Mouse (Mus musculus) forelimb bud, embryonic 11.5 days (tissue): Measurements from ENCODE around the gene 6820408C15Rik.
"Not testable (repeated sequence)": the region's sequence is repeated elsewhere in the genome, so short reads cannot be mapped to it uniquely, and the experiment has no call there.

Experiments used
- DNase-seq: peaks from one replicate; pipeline ENCODE4 v3.0.0-alpha.2; 2012; ENCODE audit warnings: low read depth, low spot score

Gene 6820408C15Rik

DNA sequence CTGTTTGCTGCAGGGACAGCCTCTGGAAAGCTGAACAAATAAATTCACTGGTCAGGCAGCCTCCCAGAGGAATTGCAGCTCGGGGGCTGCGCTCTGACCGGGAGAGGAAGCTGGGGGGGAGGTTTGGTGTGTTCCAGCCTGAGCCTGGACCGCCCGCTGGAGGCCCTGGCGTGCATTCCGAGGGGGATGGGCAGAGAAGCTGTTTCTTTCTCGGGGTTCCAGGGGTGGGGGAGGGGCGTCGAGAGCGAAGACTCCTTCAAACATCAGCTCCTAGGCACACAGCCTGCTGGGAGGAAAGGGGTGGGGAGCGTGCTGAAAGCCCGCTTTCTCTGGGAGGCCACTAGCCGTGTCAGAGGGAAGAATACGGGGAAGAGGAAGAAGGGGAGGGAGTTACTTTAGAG lies 4.4 kb upstream of the 6820408C15Rik start:
- DNase-seq: peak; percentile 95

DNA sequence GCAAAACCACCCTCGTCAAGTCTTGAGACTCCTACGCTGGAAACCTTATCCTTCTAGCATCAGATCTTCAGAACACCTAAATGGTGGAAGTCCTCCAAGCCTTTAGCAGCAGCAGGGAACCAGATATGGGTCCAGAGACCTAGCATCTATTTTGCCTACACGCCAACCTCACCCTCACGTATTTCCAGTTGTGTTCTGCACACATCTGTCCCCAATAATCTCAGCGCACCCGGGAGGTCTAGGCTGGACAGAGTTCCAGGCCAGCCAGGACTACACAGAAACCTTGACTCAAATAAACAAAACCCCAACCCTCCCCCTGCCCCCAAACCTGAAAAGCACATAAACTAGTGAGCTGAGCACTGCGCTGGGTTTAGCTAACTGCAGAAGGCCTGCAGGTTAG lies 3.9 kb upstream of the 6820408C15Rik start:
- no peak for DNase-seq

GRCm38 (mm10) chr2:152412526-152413157 lies 2.7 kb upstream of the 6820408C15Rik start:
- DNase-seq: no peak

DNA sequence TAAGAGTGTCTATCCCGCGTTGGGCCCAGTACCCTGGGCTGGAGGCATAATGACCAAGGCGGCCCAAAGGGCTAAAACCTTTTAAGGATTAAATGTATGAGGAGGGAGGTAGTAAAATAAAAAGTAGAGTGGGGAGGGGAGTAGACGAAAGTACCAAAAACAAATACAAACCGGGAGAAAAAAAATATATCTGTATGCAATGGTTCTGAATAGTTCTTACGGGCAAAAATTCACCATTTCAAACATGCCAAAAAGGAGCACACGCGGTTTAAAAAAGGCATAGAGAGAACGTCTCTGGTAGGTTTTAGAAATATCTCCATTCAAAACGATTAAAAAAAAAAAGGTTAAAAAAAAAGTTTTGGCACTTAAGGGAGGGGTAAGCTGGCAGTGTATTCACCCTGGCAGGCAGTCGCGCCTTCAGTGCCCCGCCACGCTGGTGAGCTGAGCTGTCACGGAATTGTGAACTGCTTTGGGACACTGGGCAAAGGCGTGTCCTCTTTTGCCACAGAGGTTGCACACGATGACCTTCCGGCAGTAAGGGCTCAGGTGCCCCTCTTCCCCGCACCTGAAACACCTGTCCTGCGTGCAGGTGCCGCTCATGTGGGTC lies 2.1 kb upstream of the 6820408C15Rik start:
- DNase-seq: no peak

GRCm38 (mm10) chr2:152413765-152414584 lies 1.4 kb upstream of the 6820408C15Rik start:
- no peak for DNase-seq

GRCm38 (mm10) chr2:152414591-152415165 lies 709 bp upstream of the 6820408C15Rik start, which contains the start of gene Zcchc3:
Gene Zcchc3, minus strand, starts transcription at chr2:152415027.
- DNase-seq: peak; percentile 92

- no peak for DNase-seq
These were observed 399 bp downstream of the 6820408C15Rik start for GRCm38 (mm10) chr2:152415786-152416185.

DNA sequence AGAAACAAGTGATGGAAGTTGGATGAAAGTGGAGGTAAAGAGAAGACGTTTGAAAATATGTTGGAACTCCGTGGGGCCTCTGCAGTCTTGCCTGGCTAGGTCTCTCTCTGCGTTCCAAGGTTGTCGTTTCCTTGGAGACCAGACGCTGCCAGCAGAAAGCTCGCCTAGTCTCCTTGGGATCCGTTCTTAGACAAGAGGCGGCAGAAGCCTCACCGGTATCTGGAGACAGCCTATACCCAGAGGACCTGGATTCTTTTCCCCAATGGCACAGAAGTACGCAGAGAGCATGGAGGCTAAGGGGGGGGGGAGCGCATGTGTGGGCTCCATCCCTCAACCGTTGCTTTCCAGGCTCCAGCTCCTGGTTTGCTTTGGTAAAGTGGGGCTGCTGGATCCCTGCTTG lies 12.1 kb downstream of the 6820408C15Rik start:
- DNase-seq: no peak

- DNase-seq: not testable (repeated sequence)
These were observed 13.1 kb downstream of the 6820408C15Rik start for GRCm38 (mm10) chr2:152428481-152428880.

DNA sequence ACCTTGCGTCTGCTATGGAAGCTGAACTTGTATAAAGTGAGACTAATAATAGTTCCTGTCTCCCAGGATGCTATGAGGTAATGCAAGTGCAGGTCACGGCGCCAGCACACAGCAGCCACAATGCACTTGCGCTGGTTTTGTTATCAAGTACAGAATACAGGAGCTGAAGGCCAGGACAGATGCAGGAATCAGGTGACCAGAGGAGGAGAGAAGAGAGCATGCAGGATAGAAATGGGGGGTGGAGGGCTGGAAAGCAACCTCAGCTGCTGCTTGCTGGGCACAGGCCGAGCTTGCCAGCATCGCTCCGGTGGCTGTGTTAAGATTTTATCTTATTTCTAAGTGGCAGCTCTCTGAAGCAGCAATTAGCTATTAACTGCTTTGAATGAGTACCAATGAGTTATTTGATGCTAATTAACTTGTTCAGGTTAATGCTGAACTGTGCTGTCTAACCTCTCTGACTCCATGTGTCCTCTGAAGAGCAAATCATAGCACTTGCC lies 21.1 kb downstream of the 6820408C15Rik start:
- DNase-seq: no peak

GRCm38 (mm10) chr2:152436983-152437860 lies 21.8 kb downstream of the 6820408C15Rik start:
- DNase-seq: peak; percentile 84

- DNase-seq: no peak
These were observed 23.6 kb downstream of the 6820408C15Rik start for GRCm38 (mm10) chr2:152438963-152439362.

DNA sequence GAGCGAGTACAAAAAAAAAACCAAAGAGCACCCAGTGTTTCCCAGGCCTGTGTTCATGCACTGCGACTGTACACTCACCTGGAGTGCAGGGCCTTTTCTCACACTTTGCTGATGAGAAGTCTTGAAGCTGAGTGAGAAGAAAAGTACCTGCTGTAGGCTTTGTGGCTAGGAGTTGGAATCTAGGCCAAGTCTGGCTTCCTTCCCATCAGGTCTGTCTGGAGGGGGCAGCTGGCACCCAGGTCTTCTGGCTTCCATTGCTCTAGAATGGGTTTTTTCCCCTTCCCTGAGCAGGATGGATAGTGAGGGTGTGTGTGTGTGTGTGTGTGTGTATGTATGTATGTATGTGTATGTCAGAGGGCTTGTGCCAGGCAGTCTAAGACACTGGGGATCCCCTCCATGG lies 24.4 kb downstream of the 6820408C15Rik start:
- no peak for DNase-seq

DNA sequence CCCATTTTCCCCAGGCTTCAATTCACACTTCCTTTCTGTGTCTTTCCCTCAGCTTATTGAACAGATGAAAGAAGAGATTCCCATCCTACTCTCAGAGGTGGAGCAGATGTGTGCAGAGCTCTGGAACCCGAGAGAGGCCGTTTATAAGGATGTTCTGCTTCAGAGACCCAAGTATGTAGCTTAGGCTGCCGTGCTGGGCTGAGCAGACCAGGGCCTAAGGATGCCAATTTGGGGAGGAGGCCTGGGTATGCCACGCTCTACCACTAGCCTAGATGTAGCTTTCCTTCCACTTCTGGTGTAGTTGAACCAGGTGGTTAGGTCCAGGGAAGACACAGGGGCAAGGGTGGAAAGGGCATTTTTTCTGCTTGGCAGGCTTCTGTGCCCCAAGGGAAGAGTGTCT lies 26.9 kb downstream of the 6820408C15Rik start:
- no peak for DNase-seq

GRCm38 (mm10) chr2:152443281-152443680 lies 27.9 kb downstream of the 6820408C15Rik start:
- DNase-seq: no peak

DNA sequence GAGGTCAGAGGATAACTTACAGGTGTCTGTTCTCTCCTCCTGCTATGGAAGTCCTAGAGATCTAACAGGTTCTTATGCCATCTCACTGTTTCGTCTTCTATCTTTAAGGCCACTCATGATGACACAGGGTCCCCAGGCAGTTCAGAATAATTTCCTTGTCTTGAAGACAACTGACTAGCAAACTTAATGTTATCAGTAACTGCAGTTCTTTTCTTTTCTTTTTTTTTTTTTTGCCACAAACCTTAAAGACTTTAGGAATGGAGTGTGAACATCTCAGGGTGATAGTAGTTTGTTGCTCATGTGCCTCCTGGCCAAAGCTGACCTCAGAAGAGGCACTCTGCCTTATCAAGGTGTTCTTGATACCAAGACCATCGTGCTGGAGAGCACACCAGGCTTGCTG lies 31.3 kb downstream of the 6820408C15Rik start:
- no peak for DNase-seq

DNA sequence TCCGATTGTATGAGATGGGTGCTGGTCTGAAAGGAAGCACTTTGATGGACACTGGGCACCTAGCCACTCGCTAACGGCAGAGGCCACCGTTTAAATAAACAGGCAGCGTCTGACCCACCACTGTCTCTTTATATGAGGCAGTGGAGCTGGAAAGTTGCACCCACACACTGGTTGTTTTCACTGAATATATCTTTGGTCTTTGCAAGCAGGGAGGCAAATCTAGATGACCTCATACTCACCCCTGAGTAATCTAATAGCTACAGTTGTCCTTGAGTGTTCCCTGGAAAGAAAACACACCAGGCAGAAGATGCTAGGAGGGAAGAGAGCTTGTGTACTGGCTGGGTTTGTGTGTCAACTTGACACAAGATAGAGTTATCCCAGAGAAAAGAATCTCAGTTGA lies 32.1 kb downstream of the 6820408C15Rik start:
- DNase-seq: no peak

DNA sequence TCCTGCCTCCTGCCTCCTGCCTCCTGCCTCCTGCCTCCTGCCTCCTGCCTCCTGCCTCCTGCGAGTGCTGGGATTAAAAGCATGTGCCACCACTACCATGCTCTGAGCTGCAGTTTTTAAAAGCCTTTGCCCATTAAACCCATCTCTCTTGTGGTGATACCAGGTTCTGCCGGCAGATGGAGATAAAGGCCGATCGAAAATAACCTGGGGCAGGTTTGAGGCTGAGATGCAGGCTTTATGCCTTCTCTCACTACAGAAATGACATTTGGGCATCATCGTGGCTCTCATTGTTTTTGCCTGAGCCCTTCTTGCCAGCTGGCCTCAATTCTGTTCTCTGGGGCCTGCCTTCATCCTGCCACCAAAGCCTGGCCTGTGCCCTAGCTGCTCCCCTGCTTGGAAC lies 34.9 kb downstream of the 6820408C15Rik start:
- DNase-seq: peak; percentile 70

GRCm38 (mm10) chr2:152452101-152452781 lies 36.9 kb downstream of the 6820408C15Rik start:
- no peak for DNase-seq

DNA sequence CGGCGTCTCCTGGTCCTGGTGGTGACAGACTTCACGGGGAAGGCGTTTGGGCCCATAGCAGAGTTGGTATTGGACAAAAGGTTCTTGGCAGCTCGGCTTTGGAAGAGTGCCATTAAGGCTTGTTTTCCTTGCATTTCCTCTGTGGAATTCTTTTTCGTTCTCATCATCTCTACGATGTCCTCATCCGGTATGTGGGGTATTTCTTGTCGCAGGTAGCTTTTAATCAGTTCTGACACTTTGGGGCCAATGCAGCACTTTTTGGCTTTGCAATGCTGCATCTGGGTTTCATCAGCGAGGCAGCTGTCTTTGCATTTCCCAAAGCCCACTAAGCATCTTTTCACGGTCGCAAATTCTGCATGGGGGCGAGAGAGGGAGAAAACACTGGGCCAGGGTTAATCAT lies 43.9 kb downstream of the 6820408C15Rik start:
- DNase-seq: peak; percentile 10
